In the genomic region with DNA sequence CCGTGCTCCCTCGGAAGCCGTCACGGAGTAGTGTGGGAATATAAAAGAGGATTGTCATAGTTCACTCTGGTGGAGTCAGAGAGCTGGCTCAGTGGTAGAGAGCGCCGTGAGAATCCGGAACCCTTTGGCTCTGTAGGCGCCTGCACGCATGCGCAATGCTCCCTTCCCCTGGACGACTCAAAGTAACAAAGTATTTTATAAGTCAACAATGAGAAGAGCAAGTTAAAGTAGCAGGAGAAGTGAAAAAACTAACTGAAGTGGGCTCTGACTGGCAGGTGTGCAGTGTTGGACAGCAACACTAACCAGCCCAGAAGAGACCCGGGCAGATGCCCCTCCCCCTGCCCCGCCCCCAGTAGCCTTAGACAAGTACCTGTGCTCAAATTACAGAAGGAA, we compare ENCODE assay signal across 7 mouse cellular contexts. TPM values are rescaled to one million over a fixed set of nuclear protein-coding genes. Genes with fewer than 3 reads are reported as not detected.
DNase-seq lines count a peak whose midpoint lies in the region; ATAC-seq and TF ChIP-seq lines count a peak whose summit lies in the region.

No protein-coding gene starts in this region.

- peak overlapping the region; percentile 63 for H3K4me3 ChIP-seq in brown adipose tissue, adult 24 weeks (ENCODE audit: insufficient read depth, low read depth, low read length)
- peak overlapping the region; percentile 40 for H3K4me3 ChIP-seq in embryonic facial prominence, embryonic 14.5 days (ENCODE audit: low read depth, low read length)
- H3K4me3 ChIP-seq in heart, embryonic 13.5 days, result peak overlapping the region; percentile 56
- H3K4me3 ChIP-seq in kidney, postnatal 0 days (replicated peaks; ENCODE audit: low read depth, low read length), result peak overlapping the region; percentile 33
- no peak overlapping the region for H3K4me3 ChIP-seq in myocyte
- peak overlapping the region; percentile 34 for H3K4me3 ChIP-seq in stomach, embryonic 15.5 days (replicated peaks)

- peak overlapping the region; percentile 54 for H3K9ac ChIP-seq in embryonic facial prominence, embryonic 14.5 days (ENCODE audit: low read depth, low read length)
- H3K9ac ChIP-seq in heart, embryonic 13.5 days, result peak overlapping the region; percentile 78
- peak overlapping the region; percentile 48; the same call in 1 of the 2 replicates for H3K9ac ChIP-seq in kidney, postnatal 0 days (ENCODE audit: low read depth, low read length)
- H3K9ac ChIP-seq in stomach, embryonic 15.5 days, result no peak overlapping the region

- 0 out of 2 replicates have a peak, but pooled peaks cover under 1% of the 10 kb centered on the region for H3K9me3 ChIP-seq in embryonic facial prominence, embryonic 14.5 days (ENCODE audit: control insufficient read depth, low read length)
- peaks cover 3% of the 10 kb centered on the region; the same call in 1 of the 2 replicates for H3K9me3 ChIP-seq in heart, embryonic 13.5 days
- no peaks in the 10 kb centered on the region for H3K9me3 ChIP-seq in kidney, postnatal 0 days (replicated peaks; ENCODE audit: low read length)
- H3K9me3 ChIP-seq in stomach, embryonic 15.5 days, result no peaks in the 10 kb centered on the region

- H3K27ac ChIP-seq in brown adipose tissue, adult 24 weeks (replicated peaks; ENCODE audit: low read depth, low read length), result no peak overlapping the region
- peak overlapping the region; percentile 58 for H3K27ac ChIP-seq in embryonic facial prominence, embryonic 14.5 days (replicated peaks; ENCODE audit: low read depth, low read length)
- H3K27ac ChIP-seq in heart, embryonic 13.5 days (replicated peaks), result peak overlapping the region; percentile 61
- peak overlapping the region; percentile 56 for H3K27ac ChIP-seq in kidney, postnatal 0 days
- H3K27ac ChIP-seq in stomach, embryonic 15.5 days, result peak overlapping the region; percentile 83

- 11% methylated on average over 13 of the region's 13 CpGs for WGBS in embryonic facial prominence, embryonic 14.5 days
- WGBS in heart, embryonic 13.5 days, result 19% methylated on average over 13 of the region's 13 CpGs
- 13% methylated on average over 13 of the region's 13 CpGs for WGBS in kidney, postnatal 0 days
- 13% methylated on average over 13 of the region's 13 CpGs for WGBS in stomach, embryonic 15.5 days

- H3K79me2 ChIP-seq in myocyte (ENCODE audit: control insufficient read depth, insufficient read depth), result no peaks in the 10 kb centered on the region

- peak; percentile 90 for ATAC-seq in embryonic facial prominence, embryonic 14.5 days (ENCODE audit: low read depth)
- ATAC-seq in heart, embryonic 13.5 days (ENCODE audit: extremely low read depth, insufficient number of reproducible peaks, low FRiP score, low TSS enrichment), result no peak
- peak; percentile 85 for ATAC-seq in kidney, postnatal 0 days (replicated peaks; ENCODE audit: low FRiP score, low read depth)
- peak; percentile 87 for ATAC-seq in stomach, embryonic 15.5 days (ENCODE audit: insufficient read depth, low FRiP score, low read depth)

- peak overlapping the region; percentile 54 for H3K4me2 ChIP-seq in embryonic facial prominence, embryonic 14.5 days (ENCODE audit: low read depth, low read length)
- peak overlapping the region; percentile 69 for H3K4me2 ChIP-seq in heart, embryonic 13.5 days
- H3K4me2 ChIP-seq in kidney, postnatal 0 days (ENCODE audit: low read length), result peak overlapping the region; percentile 64
- H3K4me2 ChIP-seq in myocyte (ENCODE audit: low read depth), result peak overlapping the region; percentile 15
- peak overlapping the region; percentile 47 for H3K4me2 ChIP-seq in stomach, embryonic 15.5 days

- DNase-seq in embryonic facial prominence, embryonic 14.5 days (ENCODE audit: low spot score), result peak; percentile 86
- peak; percentile 80 for DNase-seq in kidney, postnatal 0 days (ENCODE audit: low spot score)
- DNase-seq in liver, result peak; percentile 60

- TF ChIP-seq CTCF in kidney, postnatal 0 days (IDR thresholded peaks at IDR 0.05; ENCODE audit: low read depth), result no peak

- no peaks in the 10 kb centered on the region for H3K36me3 ChIP-seq in embryonic facial prominence, embryonic 14.5 days (ENCODE audit: control insufficient read depth, insufficient read depth, low read length)
- H3K36me3 ChIP-seq in heart, embryonic 13.5 days, result no peaks in the 10 kb centered on the region
- no peaks in the 10 kb centered on the region for H3K36me3 ChIP-seq in kidney, postnatal 0 days (ENCODE audit: insufficient read depth, low read length)
- H3K36me3 ChIP-seq in myocyte (ENCODE audit: control insufficient read depth, insufficient read depth), result no peaks in the 10 kb centered on the region
- H3K36me3 ChIP-seq in stomach, embryonic 15.5 days, result no peaks in the 10 kb centered on the region

- H3K27me3 ChIP-seq in embryonic facial prominence, embryonic 14.5 days (replicated peaks; ENCODE audit: control insufficient read depth, insufficient read depth, low read length), result no peaks in the 10 kb centered on the region
- no peaks in the 10 kb centered on the region for H3K27me3 ChIP-seq in heart, embryonic 13.5 days (replicated peaks)
- H3K27me3 ChIP-seq in kidney, postnatal 0 days (ENCODE audit: insufficient read depth, low read length), result no peaks in the 10 kb centered on the region
- peaks cover 4% of the 10 kb centered on the region for H3K27me3 ChIP-seq in myocyte (ENCODE audit: control insufficient read depth, insufficient read depth, insufficient read length)
- H3K27me3 ChIP-seq in stomach, embryonic 15.5 days (replicated peaks), result no peaks in the 10 kb centered on the region

- TF ChIP-seq POLR2A in myocyte (IDR thresholded peaks at IDR 0.05; ENCODE audit: insufficient read length, low read depth), result no peak

- no peaks in the 10 kb centered on the region for H3K4me1 ChIP-seq in brown adipose tissue, adult 24 weeks (ENCODE audit: control insufficient read depth, insufficient read depth, insufficient read length, low read length)
- H3K4me1 ChIP-seq in embryonic facial prominence, embryonic 14.5 days (ENCODE audit: control insufficient read depth, insufficient read depth, low read length), result no peaks in the 10 kb centered on the region
- no peaks in the 10 kb centered on the region for H3K4me1 ChIP-seq in heart, embryonic 13.5 days
- no peaks in the 10 kb centered on the region for H3K4me1 ChIP-seq in kidney, postnatal 0 days (replicated peaks; ENCODE audit: insufficient read depth, low read length)
- H3K4me1 ChIP-seq in stomach, embryonic 15.5 days, result no peaks in the 10 kb centered on the region

- no peak overlapping the region for H3ac ChIP-seq in myocyte (ENCODE audit: control insufficient read depth, insufficient read length)

TF ChIP-seq in myocyte, 11 proteins besides CTCF, POLR2A, EP300 and RAD21:
- TF ChIP-seq MYOG (IDR thresholded peaks at IDR 0.05; ENCODE audit: control insufficient read depth in 1 of 3, insufficient read depth in 1 of 3, insufficient read length in 2 of 3, low read depth in 2 of 3) (no peak), E2F4 (IDR thresholded peaks at IDR 0.05; ENCODE audit: insufficient read depth) (no peak), SRF (IDR thresholded peaks at IDR 0.05; ENCODE audit: control insufficient read depth, insufficient read length, low read depth) (no peak), MYOD1 (IDR thresholded peaks at IDR 0.05; ENCODE audit: control insufficient read depth in 1 of 3, insufficient read length in 2 of 3, low read depth in 2 of 3) (no peak), POLR2AphosphoS2 (IDR thresholded peaks at IDR 0.05; ENCODE audit: insufficient read length, low read depth) (no peak), USF1 (IDR thresholded peaks at IDR 0.05; ENCODE audit: low read depth) (no peak), TCF3 (IDR thresholded peaks at IDR 0.05; ENCODE audit: insufficient read length, low read depth) (no peak), MAX (IDR thresholded peaks at IDR 0.05; ENCODE audit: low read depth) (no peak), TCF12 (IDR thresholded peaks at IDR 0.05; ENCODE audit: insufficient read depth, poor library complexity, severe bottlenecking) (no peak), CEBPB (IDR thresholded peaks at IDR 0.05; ENCODE audit: insufficient read depth, poor library complexity, severe bottlenecking) (no peak), REST (IDR thresholded peaks at IDR 0.05; ENCODE audit: insufficient read depth, insufficient read length) (no peak)

RNA-seq across cellular contexts. Expression of a gene that starts 31.5 kb away (rescaled TPM):
- 106 and 112 TPM in 2 replicates for polyA plus RNA-seq in brown adipose tissue, adult 24 weeks (2012; ENCODE audit: insufficient read depth, insufficient read length, missing spikeins)
- 214 and 221 TPM in 2 replicates for polyA plus RNA-seq in embryonic facial prominence, embryonic 14.5 days (2014; fragmentation: Nextera tagmentation; extraction: Ambion mirVana)
- polyA plus RNA-seq in heart, embryonic 13.5 days (2015; fragmentation: Nextera tagmentation; extraction: Ambion mirVana), result 194 and 205 TPM in 2 replicates
- 247 and 249 TPM in 2 replicates for polyA plus RNA-seq in kidney, postnatal 0 days (2015; fragmentation: Nextera tagmentation; extraction: Ambion mirVana)
- 181 TPM for polyA plus RNA-seq in myocyte (2012; fragmentation: generic; extraction: Trizol)
- 216 and 221 TPM in 2 replicates for polyA plus RNA-seq in stomach, embryonic 15.5 days (2015; fragmentation: Nextera tagmentation; extraction: Ambion mirVana)

RNA-seq across cellular contexts. Expression of a gene that starts 34.0 kb away (rescaled TPM):
- polyA plus RNA-seq in brown adipose tissue, adult 24 weeks (2012; ENCODE audit: insufficient read depth, insufficient read length, missing spikeins), result not detected in 2 replicates
- 2.9 and 4.1 TPM in 2 replicates for polyA plus RNA-seq in embryonic facial prominence, embryonic 14.5 days (2014; fragmentation: Nextera tagmentation; extraction: Ambion mirVana)
- polyA plus RNA-seq in heart, embryonic 13.5 days (2015; fragmentation: Nextera tagmentation; extraction: Ambion mirVana), result 1.4 and 2.1 TPM in 2 replicates
- 0.43 TPM in 2 replicates for polyA plus RNA-seq in kidney, postnatal 0 days (2015; fragmentation: Nextera tagmentation; extraction: Ambion mirVana)
- 0.08 TPM for polyA plus RNA-seq in myocyte (2012; fragmentation: generic; extraction: Trizol)
- 0.89 and 1.0 TPM in 2 replicates for polyA plus RNA-seq in stomach, embryonic 15.5 days (2015; fragmentation: Nextera tagmentation; extraction: Ambion mirVana)

Comparison
In these comparisons a context has a peak if more than half of its experiments do, and no peak if none do; other contexts are left out.
1. H3K4me2 ChIP-seq: peak in every context shown above with its lines; median percentile 69 in heart, embryonic 13.5 days; 64 in kidney, postnatal 0 days; 54 in embryonic facial prominence, embryonic 14.5 days; 47 in stomach, embryonic 15.5 days; 15 in myocyte.